Mouse (Mus musculus): ENCODE results near the gene Rhox1.

The Rhox1 gene

DNA sequence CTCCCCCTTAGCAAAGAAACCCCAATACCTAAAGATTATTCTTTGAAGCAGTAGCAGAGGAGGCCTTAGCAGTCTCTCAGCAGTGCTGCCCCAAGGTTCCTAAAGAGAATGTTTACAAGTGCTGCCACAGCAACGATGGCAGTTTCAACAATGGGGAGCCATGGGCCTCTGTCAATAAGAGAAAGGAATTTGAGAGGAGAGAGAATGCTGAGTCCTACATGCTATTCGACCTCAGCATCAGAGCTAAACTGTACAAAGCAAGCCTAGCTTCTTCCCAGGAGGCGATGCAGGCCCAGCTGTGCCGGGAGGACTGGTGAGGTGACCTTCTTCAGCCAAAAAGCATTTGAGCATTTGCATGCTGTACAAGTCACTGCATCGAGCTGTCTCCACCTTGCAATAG, 53.3 kb downstream of the Rhox1 start, which contains the start of gene Akap14:
Akap14 (minus strand) TSS at position 101 of the 400 bp plus-strand sequence.
- H3K27me3 ChIP-seq (ENCODE audit: insufficient read depth, low read length), result peaks cover under 1% of the 10 kb centered on the region; the same call in 1 of the 2 replicates
- H3K36me3 ChIP-seq (ENCODE audit: insufficient read depth, low read length), result no peaks in the 10 kb centered on the region
- H3K4me3 ChIP-seq (replicated peaks; ENCODE audit: low read length), result no peak within 1 kb of the TSS
- TF ChIP-seq CTCF (conservative IDR thresholded peaks at IDR 0.05; ENCODE audit: low read length) (no peak), NANOG (IDR thresholded peaks at IDR 0.05; ENCODE audit: borderline replicate concordance, low read length) (no peak), POU5F1 (IDR thresholded peaks at IDR 0.05; ENCODE audit: borderline replicate concordance, low read length) (no peak)
- H3K4me1 ChIP-seq (replicated peaks; ENCODE audit: low read depth, low read length), result no peaks in the 10 kb centered on the region
- H3K9me3 ChIP-seq (ENCODE audit: low read length), result no peaks in the 10 kb centered on the region

DNA sequence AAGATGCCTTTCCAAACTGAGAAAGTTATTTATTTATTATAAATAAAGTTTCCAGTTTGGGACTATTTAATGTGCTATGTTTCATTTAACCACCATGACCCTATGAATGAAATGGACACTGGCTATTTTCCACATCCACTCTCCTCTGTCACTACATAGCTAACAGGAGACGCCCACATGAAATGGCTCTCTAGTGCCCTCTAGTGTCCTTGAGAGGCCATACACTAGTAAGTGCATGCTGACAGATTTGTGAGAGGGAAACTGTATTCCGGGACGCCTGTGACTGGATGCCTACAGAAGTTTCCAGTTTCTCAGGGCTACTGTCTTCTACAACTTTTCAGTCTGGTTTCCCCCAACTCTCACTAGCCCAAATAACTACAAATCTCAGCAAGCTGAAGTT, 55.0 kb downstream of the Rhox1 start:
- Histone ChIP-seq H3K27me3 (ENCODE audit: insufficient read depth, low read length) (peaks cover 8% of the 10 kb centered on the region; the same call in 1 of the 2 replicates), H3K4me1 (replicated peaks; ENCODE audit: low read depth, low read length) (0 out of 2 replicates have a peak, but pooled peaks cover 4% of the 10 kb centered on the region), H3K4me3 (replicated peaks; ENCODE audit: low read length) (no peak overlapping the region), H3K9me3 (ENCODE audit: low read length) (no peaks in the 10 kb centered on the region), H3K36me3 (ENCODE audit: insufficient read depth, low read length) (no peaks in the 10 kb centered on the region)
- TF ChIP-seq POU5F1 (IDR thresholded peaks at IDR 0.05; ENCODE audit: borderline replicate concordance, low read length), result no peak
- TF ChIP-seq CTCF (conservative IDR thresholded peaks at IDR 0.05; ENCODE audit: low read length), result peak; percentile 56
- no peak for TF ChIP-seq NANOG (IDR thresholded peaks at IDR 0.05; ENCODE audit: borderline replicate concordance, low read length)

All from E14TG2a.4 (cell line).